Mouse (Mus musculus) MEL (cell line): ENCODE measurements around the gene Scn11a. TPM values are rescaled to one million over a fixed set of nuclear protein-coding genes. Genes with fewer than 3 reads are reported as not detected.

Source experiments
- DNase-seq: peaks from one replicate; pipeline ENCODE4 v3.0.0; 2011; ENCODE audit warnings: low read depth, low spot score
- H3K27ac ChIP-seq: 2 replicates; pipeline ENCODE4 v1.5.1; 2012; ENCODE audit warnings: low read depth, mild to moderate bottlenecking, control low read depth, low read length, moderate library complexity; ENCODE audit not compliant: control insufficient read depth
- H3K27me3 ChIP-seq, 2 experiments: fragments of 150-350 bp in 1 of 2; sonication (generic) in 1 of 2; 2 replicates each; pipeline ENCODE4 v1.6.1; 2012; ENCODE audit warnings: low read length in 2 of 2, mild to moderate bottlenecking in 2 of 2, improper control_type of control experiment in 1 of 2, moderate library complexity in 1 of 2; ENCODE audit not compliant: insufficient read depth in 2 of 2, control insufficient read depth in 1 of 2
- H3K36me3 ChIP-seq, 2 experiments: 2 replicates each; pipeline ENCODE4 v1.6.1; 2012 to 2014; ENCODE audit warnings: low read length in 2 of 2, improper control_type of control experiment in 1 of 2, inconsistent platforms in 1 of 2, mild to moderate bottlenecking in 1 of 2; ENCODE audit not compliant: insufficient read depth in 2 of 2, control insufficient read depth in 1 of 2
- H3K4me1 ChIP-seq, 2 experiments: fragments of 150-350 bp in 1 of 2; sonication (generic) in 1 of 2; 2 replicates each; pipeline ENCODE4 v1.6.1; 2012; ENCODE audit warnings: low read length in 2 of 2, improper control_type of control experiment in 1 of 2, mild to moderate bottlenecking in 1 of 2; ENCODE audit not compliant: insufficient read depth in 2 of 2, control insufficient read depth in 1 of 2
- H3K4me3 ChIP-seq, 2 experiments: fragments of 150-350 bp in 1 of 2; sonication (generic) in 1 of 2; 2 replicates each; pipeline ENCODE4 v1.5.1; 2012; ENCODE audit warnings: low read depth in 2 of 2, low read length in 2 of 2, mild to moderate bottlenecking in 2 of 2, moderate library complexity in 2 of 2, control low read depth in 1 of 2, improper control_type of control experiment in 1 of 2; ENCODE audit not compliant: control insufficient read depth in 1 of 2, insufficient read depth in 1 of 2
- H3K79me2 ChIP-seq: 2 replicates; pipeline ENCODE4 v1.6.1; 2012; ENCODE audit warnings: mild to moderate bottlenecking, low read length, moderate library complexity; ENCODE audit not compliant: control insufficient read depth, poor library complexity, insufficient read depth
- H3K9ac ChIP-seq: 2 replicates; pipeline ENCODE4 v1.6.1; 2012; ENCODE audit warnings: low read depth, mild to moderate bottlenecking, control low read depth, low read length, moderate library complexity; ENCODE audit not compliant: control insufficient read depth, poor library complexity, severe bottlenecking
- H3K9me3 ChIP-seq: fragments of 150-350 bp; sonication (generic); replicated peaks from 2 replicates; pipeline ENCODE4 v1.6.1; 2012; ENCODE audit warnings: mild to moderate bottlenecking, low read length, improper control_type of control experiment, moderate library complexity; ENCODE audit not compliant: insufficient read depth
- CTCF ChIP-seq, 3 experiments: IDR thresholded peaks in 2 of 3; conservative IDR thresholded peaks in 1 of 3; 2 replicates each; pipeline ENCODE4 v1.5.1; 2011 to 2012; ENCODE audit warnings: low read length in 3 of 3, low read depth in 2 of 3, mild to moderate bottlenecking in 2 of 3, improper control_type of control experiment in 1 of 3, inconsistent platforms in 1 of 3, mixed read lengths in 1 of 3, moderate library complexity in 1 of 3; ENCODE audit not compliant: control insufficient read depth in 1 of 3, insufficient read depth in 1 of 3, poor library complexity in 1 of 3, severe bottlenecking in 1 of 3
- E2F4 ChIP-seq: IDR thresholded peaks from 2 replicates; pipeline ENCODE4 v1.6.1; 2011; ENCODE audit warnings: low read depth, low read length, improper control_type of control experiment, borderline replicate concordance
- ELF1 ChIP-seq: IDR thresholded peaks from 2 replicates; pipeline ENCODE4 v1.6.1; 2014; ENCODE audit warnings: low read depth, mild to moderate bottlenecking, inconsistent platforms, low read length, improper control_type of control experiment, moderate library complexity
- EP300 ChIP-seq, 2 experiments: IDR thresholded peaks; 2 replicates each; pipeline ENCODE4 v1.6.1; 2011; ENCODE audit warnings: improper control_type of control experiment in 2 of 2, low read length in 2 of 2, low read depth in 1 of 2, mild to moderate bottlenecking in 1 of 2
- GATA1 ChIP-seq: IDR thresholded peaks from 2 replicates; pipeline ENCODE4 v1.6.1; 2011; ENCODE audit warnings: low read depth, low read length, improper control_type of control experiment
- JUND ChIP-seq: IDR thresholded peaks from 2 replicates; pipeline ENCODE4 v1.6.1; 2011; ENCODE audit warnings: low read depth, mild to moderate bottlenecking, improper control_type of control experiment, low read length
- KAT2A ChIP-seq: conservative IDR thresholded peaks from 2 replicates; pipeline ENCODE4 v1.6.1; 2012; ENCODE audit warnings: low read depth, low read length, improper control_type of control experiment, inconsistent platforms
- MEF2A ChIP-seq: IDR thresholded peaks from 2 replicates; pipeline ENCODE4 v1.6.1; 2014; ENCODE audit warnings: low read depth, mild to moderate bottlenecking, inconsistent platforms, low read length, improper control_type of control experiment; ENCODE audit not compliant: poor library complexity, insufficient replicate concordance, severe bottlenecking; ENCODE audit errors: extremely low read depth
- MYC ChIP-seq: IDR thresholded peaks from 2 replicates; pipeline ENCODE4 v1.6.1; 2011; ENCODE audit warnings: low read depth, mild to moderate bottlenecking, low read length, improper control_type of control experiment, moderate library complexity
- NELFE ChIP-seq: IDR thresholded peaks from 2 replicates; pipeline ENCODE4 v1.6.1; 2011; ENCODE audit warnings: low read depth, low read length, improper control_type of control experiment
- POLR2AphosphoS2 ChIP-seq: IDR thresholded peaks from 2 replicates; pipeline ENCODE4 v1.6.1; 2011; ENCODE audit warnings: low read length, improper control_type of control experiment
- TBP ChIP-seq: IDR thresholded peaks from 2 replicates; pipeline ENCODE4 v1.8.0; 2011; ENCODE audit warnings: low read depth, low read length, improper control_type of control experiment
- TCF12 ChIP-seq: IDR thresholded peaks from 2 replicates; pipeline ENCODE4 v1.6.1; 2014; ENCODE audit warnings: low read depth, mild to moderate bottlenecking, inconsistent platforms, low read length, improper control_type of control experiment, moderate library complexity
- USF2 ChIP-seq, 2 experiments: IDR thresholded peaks; 2 replicates each; pipeline ENCODE4 v1.6.1; 2011 to 2012; ENCODE audit warnings: improper control_type of control experiment in 2 of 2, low read length in 2 of 2, borderline replicate concordance in 1 of 2, inconsistent platforms in 1 of 2, low read depth in 1 of 2, mild to moderate bottlenecking in 1 of 2; ENCODE audit not compliant: insufficient read depth in 1 of 2
- ZKSCAN1 ChIP-seq: IDR thresholded peaks from 2 replicates; pipeline ENCODE4 v1.6.1; 2012; ENCODE audit warnings: low read depth, mild to moderate bottlenecking, inconsistent platforms, low read length, improper control_type of control experiment, moderate library complexity
- polyA plus RNA-seq, 2 experiments: library from polyadenylated mRNA; stranded (reverse) in 1 of 2; unstranded in 1 of 2; fragments of >175 nt in 1 of 2; fragments of >200 nt in 1 of 2; gene quantifications; 2 replicates each; pipeline versions ENCODE4 v1.2.1 to v1.2.4; 2012; ENCODE audit warnings: low replicate concordance in 2 of 2, low read depth in 1 of 2; ENCODE audit not compliant: insufficient read length in 2 of 2, insufficient read depth in 1 of 2, missing spikeins in 1 of 2
- total RNA-seq: library from RNA; depleted of rRNA; stranded (reverse); fragments of 300-350 nt; gene quantifications from 2 replicates; pipeline ENCODE4 v1.2.3, GENCODE M21; 2012

Gene Scn11a
- total and polyA plus RNA-seq, 3 experiments, result 0.04 to 0.15 TPM; not detected in 1

DNA sequence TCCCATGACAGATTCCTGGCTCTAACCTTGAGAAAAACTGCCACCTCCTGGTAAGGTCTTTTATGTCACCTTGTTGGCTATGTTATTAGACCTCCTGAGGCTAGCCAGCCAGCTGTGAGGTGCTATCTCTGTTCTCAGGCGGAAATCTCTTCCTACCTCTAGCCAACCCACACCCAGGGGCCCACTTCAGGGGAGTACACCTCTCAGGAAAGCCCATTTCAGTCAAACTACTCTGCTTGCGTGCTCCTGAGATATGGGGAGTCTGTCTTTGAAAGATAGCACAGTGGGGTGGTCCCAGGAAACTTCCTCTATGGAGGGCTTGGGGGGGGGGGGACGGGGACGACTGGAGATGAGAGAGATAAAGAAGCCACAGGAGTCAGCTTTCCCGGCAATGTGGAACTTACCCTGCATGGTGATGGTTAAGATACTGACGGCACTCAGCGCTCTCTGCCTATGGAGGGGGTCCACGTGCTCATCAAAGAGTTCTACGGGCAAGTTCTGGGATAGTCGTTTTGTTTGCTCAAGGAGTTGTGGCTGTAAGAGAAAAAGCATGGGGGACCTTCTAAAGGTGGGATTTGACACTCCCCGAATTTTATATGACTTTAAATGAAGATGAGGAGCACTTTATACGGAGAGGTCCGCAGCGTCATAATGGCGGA lies 29.9 kb downstream of the Scn11a start (continued):
- TF ChIP-seq ZKSCAN1, result no peak
- TF ChIP-seq TBP, result no peak
- TF ChIP-seq TCF12, result peak; percentile 97
- peak; percentile 80 for TF ChIP-seq GATA1

GRCm38 (mm10) chr9:119794470-119794869 lies 30.8 kb downstream of the Scn11a start:
- no peak overlapping the region for H3K4me3 ChIP-seq
- no peak for TF ChIP-seq ZKSCAN1
- TF ChIP-seq E2F4, result no peak
- TF ChIP-seq NELFE, result no peak
- no peak for TF ChIP-seq TCF12
- no peak for TF ChIP-seq EP300 (IDR thresholded peaks at IDR 0.05; ENCODE audit: low read depth in 1 of 2, low read length in 2 of 2)
- no peak for TF ChIP-seq USF2 (IDR thresholded peaks at IDR 0.05; ENCODE audit: borderline replicate concordance in 1 of 2, insufficient read depth in 1 of 2, low read depth in 1 of 2, low read length in 2 of 2)
- TF ChIP-seq MYC, result no peak
- no peak for TF ChIP-seq POLR2AphosphoS2
- TF ChIP-seq KAT2A, result no peak
- no peak for TF ChIP-seq JUND
- TF ChIP-seq ELF1, result no peak
- no peak overlapping the region for H3K27ac ChIP-seq
- peaks cover 0 to 12% of the 10 kb centered on the region in 2 experiments; a peak in 2 of 4 replicates for H3K36me3 ChIP-seq
- no peaks in the 10 kb centered on the region for H3K27me3 ChIP-seq
- H3K9me3 ChIP-seq, result no peaks in the 10 kb centered on the region
- no peak for DNase-seq
- H3K4me1 ChIP-seq, result peaks cover 5 to 6% of the 10 kb centered on the region in 2 experiments
- no peaks in the 10 kb centered on the region for H3K79me2 ChIP-seq
- no peak overlapping the region for H3K9ac ChIP-seq

GRCm38 (mm10) chr9:119792505-119792904 lies 32.8 kb downstream of the Scn11a start:
- TF ChIP-seq MEF2A, result no peak
- TF ChIP-seq CTCF (IDR thresholded peaks at IDR 0.05 in 2 of 3, conservative IDR thresholded peaks at IDR 0.05 in 1 of 3; ENCODE audit: control insufficient read depth in 1 of 3, insufficient read depth in 1 of 3, low read depth in 2 of 3, low read length in 3 of 3, poor library complexity in 1 of 3, severe bottlenecking in 1 of 3), result peak in 2 of 3 experiments; percentile 31 to 36; a peak in 4 of 6 replicates
- DNase-seq, result no peak
- Histone ChIP-seq H3K27ac (no peak overlapping the region), H3K27me3 (no peaks in the 10 kb centered on the region), H3K36me3 (peaks cover 0 to 12% of the 10 kb centered on the region in 2 experiments; a peak in 2 of 4 replicates), H3K9ac (no peak overlapping the region), H3K4me3 (no peak overlapping the region), H3K79me2 (no peaks in the 10 kb centered on the region), H3K9me3 (no peaks in the 10 kb centered on the region), H3K4me1 (peaks cover 5 to 6% of the 10 kb centered on the region in 2 experiments)
